Mouse (Mus musculus) thymus, postnatal 36 days (tissue): ENCODE measurements around the gene Papss2.

Source experiments
- DNase-seq, 2 experiments: peaks; one replicate each; pipeline ENCODE4 v3.0.0; 2022; ENCODE audit warnings: mixed read lengths in 2 of 2

Gene Papss2

DNA sequence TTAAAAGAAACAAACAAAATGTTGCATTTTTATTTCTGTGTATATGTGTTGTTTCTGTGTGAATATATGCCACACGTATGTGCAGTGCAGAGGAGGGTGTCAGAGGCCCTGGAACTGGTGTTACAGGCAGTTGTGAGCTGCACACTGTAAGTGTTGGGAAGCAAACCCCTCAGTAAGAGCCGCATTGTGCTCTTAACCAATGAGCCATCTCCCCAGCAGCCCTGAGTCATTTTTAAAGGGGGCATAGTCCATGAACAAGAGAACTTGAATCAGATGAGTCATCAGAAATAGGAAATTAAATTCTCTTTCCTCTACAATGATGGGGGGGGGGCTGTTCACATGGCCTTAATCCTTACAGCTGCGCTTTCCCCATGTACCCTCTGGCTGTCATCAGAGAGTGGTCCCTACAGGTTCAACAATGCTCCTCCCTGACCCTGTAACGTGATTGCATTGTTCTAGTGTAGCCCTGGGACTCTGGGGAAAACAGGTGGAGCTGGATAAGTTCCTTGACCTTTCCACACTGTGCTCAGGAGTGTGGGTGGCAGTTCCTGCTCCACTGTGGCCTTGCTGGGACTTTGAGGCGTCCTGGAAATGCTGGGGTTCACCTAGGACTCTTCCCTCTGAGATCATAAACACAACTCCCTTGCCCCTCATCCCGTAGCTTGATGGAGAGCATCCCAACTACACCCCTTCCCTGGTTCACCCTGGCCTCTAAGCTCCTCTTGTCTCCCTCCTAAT lies 5.6 kb downstream of the Papss2 start:
- no peak for DNase-seq

DNA sequence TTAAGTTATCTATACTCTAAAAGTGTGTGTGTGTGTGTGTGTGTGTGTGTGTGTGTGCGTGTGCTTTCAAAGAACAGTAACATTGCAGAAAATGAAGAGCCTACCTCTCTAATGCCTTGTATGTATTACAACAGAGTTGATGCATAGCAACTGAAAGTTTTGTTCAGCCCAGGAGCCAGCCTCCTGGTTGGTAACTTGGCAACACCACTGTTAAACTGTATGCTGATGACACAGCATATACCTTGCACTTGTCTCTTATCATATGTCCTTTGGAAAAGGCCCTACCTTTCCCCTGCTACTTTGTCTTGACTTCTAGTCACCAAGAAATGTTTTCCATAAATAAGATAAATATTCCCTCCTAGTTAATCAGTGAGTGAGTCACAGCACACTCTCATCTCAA lies 7.9 kb downstream of the Papss2 start:
- DNase-seq: no peak

DNA sequence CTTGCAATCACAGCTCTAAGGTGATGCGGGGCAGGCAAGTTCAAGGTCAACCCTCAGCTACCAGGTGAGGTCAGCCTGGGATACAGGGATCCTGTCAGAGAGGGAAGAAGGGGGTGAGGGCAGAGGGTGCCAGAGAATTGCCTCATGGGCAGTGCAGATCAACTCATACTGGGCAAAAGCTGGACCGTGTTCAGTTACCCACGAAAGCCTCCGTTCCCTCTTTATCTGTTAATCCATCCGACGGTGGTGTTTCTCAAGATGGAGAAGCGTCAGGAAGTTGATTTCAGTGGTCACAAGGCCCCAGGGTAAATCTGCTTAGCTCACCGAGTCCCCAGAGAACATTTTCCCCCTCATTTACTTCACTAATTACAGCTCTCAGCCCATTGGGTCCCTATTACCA lies 8.5 kb downstream of the Papss2 start:
- no peak for DNase-seq

DNA sequence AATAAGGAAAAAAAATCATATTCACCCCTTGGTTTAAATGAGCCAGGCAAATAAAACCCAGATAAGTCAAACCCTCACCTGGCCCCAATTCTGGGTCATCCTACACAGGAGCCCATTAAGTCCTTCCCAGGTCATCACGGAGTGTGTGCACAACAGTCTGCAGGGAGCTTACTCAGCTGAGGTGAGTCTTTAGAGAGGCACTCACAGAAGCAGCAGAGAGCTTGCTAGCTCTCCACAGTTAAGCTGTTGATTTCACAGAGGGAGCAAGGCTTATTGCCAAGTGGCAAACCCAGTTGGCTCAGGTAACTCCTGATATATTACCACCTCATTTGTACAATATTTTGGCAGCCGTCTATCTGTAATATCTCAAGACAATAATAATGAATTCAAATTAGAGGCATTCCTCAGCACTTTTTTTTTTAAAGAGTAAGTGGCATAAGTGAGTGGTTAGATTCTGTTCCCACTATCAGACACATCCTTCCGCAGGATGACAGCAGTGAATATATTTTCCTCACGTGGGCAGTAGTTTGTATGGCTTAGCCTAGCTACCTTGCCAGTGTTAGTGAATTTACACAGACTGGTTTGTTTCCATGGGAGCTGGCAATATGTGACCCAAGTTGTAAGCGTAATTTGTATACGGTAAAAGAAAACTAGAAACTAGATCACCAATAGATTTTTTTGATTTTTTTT lies 9.1 kb downstream of the Papss2 start:
- no peak for DNase-seq

DNA sequence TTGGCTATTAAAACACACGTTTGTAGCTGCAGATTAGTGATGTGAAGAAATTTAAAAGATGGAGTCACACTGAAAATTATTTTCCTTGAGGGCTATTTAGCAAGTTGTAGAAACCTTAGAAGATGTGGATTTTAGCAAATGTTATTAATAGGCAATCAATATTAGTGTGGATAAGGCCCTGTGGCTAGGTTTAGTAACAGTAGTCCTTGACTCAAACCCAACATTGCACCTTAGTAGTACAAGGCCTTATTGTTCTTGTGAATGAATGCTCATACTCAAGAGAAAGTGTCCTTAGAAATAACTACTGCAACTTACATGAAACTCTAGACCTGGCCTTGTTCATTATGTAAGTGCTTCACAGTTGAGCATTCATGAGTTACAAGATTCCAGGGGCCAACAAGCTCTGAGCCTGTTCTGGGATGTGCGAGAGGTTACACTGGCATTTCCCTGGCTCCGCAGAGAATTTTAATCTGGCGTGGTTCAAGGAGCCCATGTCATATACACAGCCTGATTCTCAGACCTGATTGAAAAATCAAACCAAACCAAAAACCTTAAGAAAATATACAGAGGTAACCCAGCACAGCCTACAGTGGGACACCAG lies 10.7 kb downstream of the Papss2 start:
- DNase-seq: no peak

DNA sequence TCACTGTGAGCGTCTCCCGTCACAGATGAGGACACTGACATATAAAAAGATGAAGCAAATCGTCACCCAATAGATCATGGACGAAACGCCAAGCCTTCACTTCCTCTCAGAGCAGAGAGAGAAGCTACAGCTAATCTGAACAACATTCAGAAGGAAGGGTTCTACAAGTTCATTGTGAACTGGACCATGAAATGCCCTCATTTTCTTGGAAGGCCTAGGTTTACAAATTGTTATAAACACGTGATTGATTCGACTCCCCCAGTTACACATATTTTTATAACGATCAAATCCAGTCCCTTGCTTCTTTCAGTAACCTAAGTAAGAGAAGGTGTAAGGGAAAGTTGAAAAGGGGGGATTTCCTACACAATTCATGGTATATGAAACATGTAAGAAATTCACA lies 11.4 kb downstream of the Papss2 start:
- DNase-seq: no peak

DNA sequence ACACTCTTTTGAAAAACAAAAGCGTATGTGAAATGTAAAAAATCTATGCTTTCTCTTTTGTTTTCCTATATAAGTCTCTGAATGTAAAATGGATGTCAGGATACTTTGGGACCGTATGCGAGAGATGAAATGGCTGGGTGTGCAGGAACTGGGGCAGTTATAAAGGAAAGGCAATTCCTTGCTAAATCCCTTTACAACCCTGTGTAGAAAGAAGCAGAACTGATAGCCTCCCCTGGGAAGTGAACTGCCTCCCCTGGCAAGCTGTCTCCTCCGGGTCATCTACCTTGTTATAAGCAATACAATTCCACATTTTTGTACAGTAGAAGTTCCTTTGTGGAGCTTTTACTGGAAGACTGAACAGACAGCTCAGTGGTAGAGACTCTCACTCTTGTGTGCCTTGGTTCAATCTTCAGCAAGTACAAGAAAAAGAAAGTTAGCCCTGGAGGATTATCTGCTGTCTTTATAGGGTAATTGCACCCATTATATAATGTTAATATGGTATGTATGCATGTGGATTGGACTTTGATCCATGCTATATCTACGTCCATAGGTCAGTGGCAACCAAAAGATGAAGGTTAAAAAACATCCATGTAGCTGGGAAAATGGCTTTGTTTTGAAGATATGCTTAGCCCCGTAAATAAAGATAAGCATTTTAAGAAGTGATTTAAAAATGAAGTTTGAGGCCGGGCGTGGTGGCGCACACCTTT lies 15.9 kb downstream of the Papss2 start:
- no peak for DNase-seq

DNA sequence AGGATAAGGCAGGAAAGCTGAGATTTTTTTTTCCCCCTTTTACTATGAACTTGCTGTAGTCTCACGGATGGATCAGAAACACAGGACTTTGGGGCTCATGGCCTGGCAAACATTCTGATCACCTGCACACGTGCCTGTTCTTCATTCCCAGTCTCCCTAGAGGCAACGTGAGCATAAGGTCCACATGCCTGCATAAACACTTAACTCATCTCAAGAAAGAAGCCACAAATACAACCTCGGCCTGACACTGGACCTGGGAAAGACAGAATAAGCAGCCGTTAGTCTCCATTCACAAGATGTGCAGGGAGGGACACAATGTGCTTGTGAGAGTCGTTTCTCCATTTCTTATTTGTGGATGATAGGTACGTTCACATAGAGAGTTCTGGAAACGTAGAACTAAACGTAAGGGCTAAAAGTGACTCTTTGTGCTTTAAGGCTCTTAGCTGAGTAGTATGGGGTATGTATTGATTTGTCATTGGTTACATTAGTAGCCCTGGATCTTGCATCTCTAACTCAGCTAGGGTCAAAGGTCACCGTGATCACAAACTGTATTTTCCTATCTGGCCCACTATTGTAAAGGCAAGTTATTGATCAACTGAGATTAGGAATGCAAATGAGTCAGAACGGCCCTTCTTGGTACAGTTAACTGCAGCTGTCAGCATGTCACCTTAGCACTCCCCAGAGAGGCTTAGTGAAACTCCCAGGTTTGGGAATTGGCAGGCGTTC lies 18.6 kb downstream of the Papss2 start:
- DNase-seq: no peak

DNA sequence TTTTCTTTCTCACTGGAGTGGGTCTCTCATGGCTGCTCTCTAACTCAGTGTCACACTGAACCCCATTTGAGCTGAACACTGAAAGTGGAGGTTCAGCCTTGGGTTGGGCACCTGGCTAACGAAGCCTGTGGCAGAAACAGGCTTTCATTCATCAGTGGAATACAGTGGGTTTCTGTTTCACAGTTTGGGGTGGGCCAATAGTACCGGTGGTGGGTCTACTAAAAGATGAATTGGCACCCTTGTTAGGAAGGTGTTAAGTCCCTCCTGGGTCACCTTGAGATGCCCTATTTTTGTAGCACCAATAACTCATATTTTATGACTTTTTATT lies 19.1 kb downstream of the Papss2 start:
- DNase-seq: no peak

DNA sequence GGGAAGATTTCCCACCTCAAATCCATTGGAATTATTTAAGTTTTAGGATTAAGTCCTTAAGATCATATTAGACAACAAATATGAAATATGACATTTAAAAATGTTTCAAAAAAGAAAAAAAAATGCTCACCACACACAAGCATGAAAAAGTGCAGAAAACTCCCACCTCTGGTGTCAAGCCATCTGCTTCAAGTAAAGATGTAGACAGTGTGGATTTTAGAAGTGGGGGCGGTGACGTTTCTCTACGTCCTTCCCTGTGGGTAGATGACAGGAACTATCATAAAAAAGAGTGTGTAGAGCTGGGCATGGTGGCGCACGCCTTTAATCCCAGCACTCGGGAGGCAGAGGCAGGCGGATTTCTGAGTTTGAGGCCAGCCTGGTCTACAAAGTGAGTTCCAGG lies 21.1 kb downstream of the Papss2 start:
- DNase-seq: no peak

DNA sequence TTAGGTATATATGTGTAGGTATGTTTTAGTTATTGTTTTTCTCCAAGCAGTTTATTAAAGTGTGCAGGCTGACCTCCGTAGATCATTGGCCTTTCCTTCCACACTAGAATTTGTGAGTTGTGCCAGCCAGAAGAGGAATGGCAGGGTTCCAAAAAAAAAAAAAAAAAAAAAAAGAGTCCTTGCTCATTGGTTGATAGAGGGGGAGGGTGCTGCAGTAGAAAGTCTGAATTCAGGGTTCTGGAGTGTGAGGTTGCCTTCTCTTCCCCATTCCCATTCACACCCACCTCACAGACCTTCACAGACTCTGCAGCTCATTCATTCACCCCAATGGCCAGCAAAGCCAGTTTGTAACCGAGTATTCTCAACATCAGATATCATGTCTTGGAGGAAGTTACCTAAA lies 24.1 kb downstream of the Papss2 start:
- peak in 1 of 2 experiments; percentile 24 for DNase-seq

DNA sequence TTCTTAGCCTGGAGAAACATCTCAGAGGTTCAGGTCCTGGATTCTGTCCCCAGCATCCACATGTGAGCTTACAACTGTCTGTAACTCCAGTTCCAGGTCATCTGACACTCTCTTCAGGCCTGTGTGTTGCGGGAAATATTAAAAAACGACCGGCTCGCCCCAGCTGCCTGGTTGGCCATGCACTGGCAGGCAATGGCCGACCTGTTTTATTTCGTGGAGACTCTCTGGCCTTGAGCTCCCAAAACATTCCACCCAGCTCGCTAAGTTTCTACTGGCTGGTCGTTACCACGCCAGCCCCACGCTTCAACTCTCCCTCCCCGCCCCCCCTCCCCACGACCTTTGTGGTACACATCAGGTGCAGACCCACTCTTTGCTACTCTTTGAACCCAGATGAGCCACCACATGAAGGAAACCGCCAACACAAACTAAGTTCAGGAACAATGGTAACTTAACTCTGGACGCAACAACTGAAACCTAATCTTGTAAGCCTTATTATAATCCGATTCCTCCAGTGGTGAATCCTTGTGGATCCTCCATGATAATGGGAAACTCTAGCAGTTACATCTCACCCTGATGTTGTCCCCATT lies 25.4 kb downstream of the Papss2 start:
- peak; percentile 46 to 55 for DNase-seq

DNA sequence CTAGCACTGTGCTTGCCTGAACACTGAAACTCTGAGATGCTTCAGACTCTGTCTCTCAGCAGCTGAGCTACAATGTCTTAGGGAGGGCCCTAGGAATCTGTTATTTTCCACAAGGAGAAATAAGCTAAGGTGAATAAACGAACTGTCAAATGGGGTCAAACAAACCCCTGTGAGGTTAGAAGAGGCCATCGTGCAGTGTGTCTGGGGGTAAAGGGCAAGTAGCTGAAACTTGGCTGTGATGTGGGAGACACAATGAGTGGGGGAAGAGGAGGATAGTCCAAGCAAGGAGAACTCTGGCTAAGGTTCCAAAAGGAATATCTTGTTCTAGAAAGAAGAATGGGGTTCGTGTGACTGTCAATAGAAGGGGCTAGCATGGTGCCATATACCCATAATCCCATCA lies 26.6 kb downstream of the Papss2 start:
- DNase-seq: no peak

DNA sequence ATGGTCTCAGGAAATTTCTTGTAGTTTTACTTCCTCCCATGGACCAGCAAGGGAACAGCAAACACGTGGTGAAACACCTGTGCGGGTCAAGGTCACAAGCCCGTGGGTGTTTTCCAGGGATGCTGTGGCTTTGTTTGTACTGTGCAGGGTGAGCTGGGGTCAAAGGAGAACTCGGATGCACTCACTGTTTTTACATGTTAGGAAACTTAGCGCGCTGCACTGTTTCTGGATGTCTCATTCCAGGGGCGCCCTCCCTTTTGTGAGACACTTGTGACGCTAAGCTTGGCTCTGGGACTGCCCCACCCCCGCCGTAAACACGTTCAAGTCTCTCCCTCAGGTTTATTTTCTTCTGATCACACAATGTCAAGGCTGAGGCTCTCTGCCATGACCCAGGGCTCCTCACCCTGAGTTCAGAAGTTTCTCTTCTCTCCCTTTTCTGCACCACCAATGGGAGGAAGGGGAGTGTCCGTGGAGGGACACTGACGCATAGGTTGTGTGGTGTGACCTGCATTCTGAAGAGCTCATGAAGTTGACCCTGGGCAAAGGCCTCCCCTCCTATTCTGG lies 31.3 kb downstream of the Papss2 start:
- peak; percentile 32 to 45 for DNase-seq

DNA sequence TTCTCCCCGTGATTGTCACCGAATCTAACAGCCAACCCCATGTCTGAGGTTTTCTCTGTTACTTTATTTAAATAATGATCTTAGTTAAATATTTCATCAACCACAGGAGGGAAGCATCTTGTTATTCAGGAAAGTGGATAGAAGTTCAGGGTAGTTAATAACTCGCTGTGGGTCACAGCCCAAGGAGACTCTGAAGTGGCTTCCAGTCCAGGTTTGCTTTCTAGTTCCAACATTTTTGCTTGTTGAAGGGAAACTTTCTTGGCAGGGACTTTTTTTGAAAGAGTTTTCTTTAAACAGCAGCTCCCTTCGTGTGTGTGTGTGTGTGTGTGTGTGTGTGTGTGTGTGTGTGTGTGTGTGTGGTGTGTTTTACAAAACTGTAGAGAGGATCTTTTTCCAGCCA lies 32.0 kb downstream of the Papss2 start:
- DNase-seq: no peak

DNA sequence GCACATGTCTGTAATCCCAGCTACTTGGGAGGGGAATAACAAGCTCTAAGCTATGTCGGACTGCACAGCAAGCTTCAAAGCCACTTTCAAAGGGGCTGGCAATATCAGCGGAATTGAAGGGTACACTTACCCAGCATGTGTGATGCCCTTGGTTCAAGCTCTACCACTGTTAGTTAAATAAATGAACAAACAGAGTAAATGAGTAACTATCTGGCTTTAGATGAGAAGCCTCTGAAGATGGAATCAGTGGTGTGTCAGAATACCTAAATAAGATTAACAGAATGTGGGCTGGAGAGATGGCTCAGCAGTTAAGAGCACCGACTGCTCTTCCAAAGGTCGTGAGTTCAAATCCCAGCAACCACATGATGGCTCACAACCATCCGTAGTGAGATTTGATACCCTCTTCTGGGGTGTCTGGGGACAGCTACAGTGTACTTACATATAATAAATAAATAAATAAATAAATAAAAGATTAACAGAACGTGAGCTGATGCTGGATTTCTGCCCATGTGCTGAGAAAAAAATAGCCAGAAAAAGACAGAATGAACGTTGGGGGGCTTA lies 33.1 kb downstream of the Papss2 start:
- no peak for DNase-seq

DNA sequence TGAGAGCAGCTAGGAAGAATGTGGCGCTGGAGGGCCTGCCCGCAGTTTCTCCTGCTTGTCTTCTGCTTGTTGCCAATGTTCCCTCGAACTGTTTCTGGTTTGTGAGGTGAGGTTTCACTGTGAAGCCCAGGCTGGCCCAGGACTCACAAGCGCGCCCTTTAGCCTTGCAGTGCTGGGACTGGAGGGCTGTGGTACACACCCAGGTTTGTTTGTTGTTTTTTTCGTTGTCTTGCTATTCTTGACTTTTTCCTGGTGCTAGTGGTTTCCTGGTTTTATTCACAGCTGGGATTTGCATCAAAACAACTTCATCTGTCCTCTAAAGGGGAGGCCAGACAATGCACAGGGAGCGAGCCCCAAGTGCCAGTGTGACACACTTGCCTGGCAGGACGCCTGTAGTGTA lies 39.3 kb downstream of the Papss2 start:
- no peak for DNase-seq

DNA sequence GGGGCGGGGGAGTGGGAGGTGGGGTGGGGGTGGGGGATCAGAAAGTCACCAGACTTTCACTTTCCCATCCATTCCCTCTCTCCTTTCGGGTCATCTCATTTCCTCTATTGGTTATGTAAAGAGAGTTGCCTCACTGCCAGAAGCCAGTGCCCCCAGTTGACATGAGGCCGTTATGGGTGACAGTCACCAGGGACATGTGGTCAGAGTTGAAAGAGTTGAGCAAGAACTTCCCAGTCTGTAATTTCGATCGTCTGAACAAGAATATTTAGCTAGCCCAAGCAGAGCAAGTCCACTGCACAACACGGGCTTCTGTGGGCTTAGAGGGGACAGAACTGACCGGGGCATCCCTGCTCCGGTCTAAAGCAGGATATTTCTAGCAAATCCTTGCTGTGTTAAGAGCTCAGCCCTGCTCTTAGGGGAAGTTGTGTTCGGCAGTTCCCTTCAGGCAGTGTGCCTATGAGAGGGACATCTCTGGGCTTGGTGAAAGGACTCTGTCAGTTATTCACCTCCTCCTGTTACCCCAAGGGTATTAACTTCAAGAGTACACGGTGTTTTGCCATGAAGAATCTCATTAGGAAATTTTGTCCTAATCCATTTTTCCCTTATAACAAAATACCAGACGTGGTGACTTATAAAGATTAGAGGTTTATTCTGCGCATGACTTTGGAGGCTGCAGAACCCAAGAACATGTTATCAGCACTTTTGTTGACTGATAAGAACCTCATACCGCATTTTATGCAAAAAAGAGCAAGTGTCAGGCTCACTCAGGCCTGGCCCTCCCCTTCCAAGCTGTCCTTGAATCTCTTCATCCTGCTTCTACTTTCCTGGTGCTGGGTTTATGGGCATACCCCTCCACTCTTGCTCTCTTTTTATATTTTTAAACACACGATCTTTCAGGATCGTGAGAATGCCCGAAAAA lies 42.0 kb downstream of the Papss2 start:
- no peak for DNase-seq

DNA sequence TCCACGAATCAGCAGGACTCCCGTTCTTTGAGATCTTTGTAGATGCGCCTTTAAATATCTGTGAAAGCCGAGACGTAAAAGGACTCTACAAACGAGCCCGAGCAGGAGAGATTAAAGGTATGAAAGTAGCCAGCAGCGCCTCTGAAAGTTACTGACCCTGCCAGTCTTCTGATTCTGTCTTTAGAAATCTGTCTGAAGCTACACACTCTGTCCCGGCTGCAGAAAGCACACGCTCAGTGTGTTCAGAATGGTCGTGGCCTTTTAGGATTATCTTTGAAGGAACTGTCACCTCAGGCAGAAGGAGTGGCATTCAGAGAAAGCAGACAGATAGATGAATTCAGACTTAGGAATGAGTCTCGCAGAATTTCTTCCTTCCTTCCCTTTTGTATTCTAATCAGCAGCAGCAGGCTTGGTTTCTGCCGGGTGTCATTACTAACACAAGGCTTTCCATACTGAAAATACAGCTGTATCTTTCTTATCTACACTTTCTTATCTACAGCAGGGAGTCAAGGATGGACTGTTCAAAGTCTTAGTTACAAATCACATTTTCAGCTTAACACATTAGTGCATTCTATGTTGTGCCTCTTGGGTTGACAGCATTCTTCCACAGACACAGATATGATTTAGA lies 42.8 kb downstream of the Papss2 start:
- no peak for DNase-seq

DNA sequence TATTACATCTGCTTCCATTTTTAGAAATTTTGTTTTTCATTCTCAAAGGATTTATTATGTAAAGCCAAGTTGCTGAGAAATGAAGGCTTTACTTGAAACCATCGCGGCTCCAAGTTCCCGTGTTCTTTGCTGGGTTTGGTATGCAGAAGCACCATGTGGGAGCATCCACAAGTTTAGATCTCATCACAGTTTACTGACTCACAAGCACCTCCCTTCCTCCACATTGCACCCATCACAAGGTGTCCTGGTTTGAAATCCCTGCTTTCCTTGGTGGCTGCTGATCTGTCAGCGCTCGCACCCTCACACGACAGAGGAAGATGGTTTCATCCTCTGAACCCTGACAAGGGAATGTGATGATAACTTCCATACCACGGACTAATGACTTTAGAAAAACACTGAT lies 45.9 kb downstream of the Papss2 start:
- no peak for DNase-seq
